Mouse (Mus musculus) kidney, postnatal 10 days (tissue): ENCODE measurements around the gene Gm49322.

Experiments
- DNase-seq: peaks from one replicate; pipeline ENCODE4 v3.0.0; 2021; ENCODE audit warnings: mixed read lengths

Gm49322 gene

DNA sequence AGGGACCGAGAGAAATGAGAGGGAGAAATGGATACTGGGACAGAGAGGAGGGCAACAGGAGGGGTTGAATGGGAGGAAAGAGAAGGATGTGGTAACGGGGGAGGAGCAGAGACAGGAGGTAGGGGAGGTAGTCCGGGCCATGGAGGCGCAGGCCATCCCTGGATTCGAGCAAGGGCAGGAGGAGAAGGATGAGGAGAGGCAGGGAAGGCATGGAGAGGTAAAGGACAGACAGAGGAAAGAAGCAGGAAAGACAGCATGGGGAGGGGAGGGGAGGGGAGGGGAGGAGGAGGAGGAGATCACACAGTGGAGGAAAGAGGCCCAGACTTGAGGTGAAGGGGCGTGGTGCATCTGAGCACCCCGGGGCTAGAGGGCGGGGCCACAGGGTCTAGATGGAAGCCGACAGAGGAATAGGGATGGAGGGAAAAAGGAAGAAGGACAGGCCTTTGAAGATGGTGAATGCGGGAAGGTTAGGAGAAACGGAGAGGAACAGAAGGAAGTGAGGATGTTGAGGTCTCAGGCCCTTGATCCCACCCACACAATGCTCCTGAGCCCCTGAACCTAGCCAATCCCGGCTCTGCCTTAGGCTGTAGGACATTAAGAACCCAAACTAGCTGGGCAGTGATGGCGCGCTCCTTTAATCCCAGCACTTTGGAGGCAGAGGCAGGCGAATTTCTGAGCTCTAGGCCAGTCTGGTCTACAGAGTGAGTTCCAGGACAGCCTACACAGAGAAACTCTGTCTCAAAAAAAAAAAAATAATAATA, 51.2 kb downstream of the Gm49322 start, which contains the start of gene Btbd2:
TSS of gene Btbd2 (minus strand) at position 209 of the 761 bp plus-strand sequence.
- no peak for DNase-seq

DNA sequence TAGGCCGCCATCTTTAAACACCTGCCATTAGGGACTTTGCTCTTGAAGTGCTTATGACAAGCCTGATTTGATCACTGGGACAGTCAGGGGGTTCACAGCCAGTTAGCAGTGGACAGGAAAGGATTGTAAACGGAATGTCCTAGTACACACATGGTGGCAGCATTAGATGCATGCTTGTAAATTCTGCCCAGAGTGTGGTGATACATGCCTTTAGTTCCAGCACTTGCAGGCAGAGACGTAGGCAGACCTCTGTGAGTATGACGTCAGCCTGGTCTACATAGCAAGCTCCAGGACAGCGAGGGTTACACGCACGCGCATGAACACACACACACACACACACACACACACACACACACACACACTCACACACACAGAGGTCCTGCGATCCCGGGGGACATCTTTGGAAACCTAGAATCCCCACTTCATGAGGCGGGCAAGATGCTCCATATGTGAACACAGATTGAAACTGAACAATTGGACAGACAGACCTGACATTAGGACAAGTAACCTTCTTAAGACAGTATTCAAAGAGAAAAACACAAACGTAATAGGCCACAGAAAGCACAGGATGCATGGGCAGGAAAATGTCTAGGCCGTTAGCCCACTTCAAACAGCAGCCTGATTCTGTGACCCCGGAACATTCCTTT, 52.5 kb downstream of the Gm49322 start:
- DNase-seq = no peak

DNA sequence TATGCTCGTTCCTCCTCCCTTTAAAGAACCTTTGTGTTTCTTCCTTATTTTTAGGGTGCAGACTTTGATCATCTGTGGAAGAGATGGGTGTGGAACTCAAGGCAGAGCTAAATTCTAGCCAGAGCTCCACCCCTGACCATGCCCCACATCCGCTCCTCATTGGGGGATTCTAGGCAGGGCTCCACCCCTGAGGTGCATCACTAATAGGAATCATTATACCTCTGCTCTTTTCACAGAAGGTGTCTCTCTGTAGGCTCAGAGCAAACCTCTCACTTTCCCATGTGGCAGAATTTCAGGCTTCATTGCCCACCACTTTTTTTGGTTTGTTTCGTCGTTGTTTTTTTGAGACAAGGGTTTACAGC, 53.0 kb downstream of the Gm49322 start:
- DNase-seq = no peak

DNA sequence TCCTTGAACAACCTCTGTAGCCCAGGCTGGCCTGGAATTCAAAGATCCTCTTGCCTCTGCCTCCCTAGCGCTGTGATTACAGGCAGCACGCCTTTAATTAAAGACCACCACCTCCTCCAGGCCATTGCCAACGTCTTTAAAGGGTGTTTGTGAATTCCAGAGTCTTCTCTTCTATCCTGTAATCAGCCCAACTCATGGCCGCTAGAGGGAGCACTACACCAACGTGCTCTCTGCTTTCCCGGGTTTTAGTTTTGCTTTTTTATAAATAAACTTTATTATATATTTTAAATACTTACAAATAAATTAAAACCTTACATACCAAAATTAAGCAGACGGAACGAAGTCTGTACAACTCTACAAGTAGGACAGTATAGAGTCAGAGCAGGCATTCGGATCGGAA, 53.4 kb downstream of the Gm49322 start:
- DNase-seq = peak; percentile 92

DNA sequence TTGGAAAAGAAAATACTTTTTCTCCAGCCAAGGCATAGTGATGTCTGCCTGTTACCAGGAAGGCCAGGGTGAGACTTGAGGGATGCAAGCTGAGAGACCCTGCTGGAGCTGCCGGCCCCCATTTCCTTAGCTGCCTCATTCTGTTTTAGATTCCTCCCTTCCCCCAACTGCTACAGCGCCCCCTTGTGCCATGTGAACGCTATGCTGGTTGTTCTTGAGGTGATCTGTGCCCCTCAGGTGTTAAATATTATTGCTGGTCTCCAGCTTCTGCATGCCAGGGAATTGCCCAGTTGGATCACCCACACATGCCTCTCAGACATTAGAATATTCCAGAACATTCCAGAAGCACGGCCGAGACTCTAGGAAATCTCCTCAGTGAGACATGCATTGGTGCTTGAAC, 55.3 kb downstream of the Gm49322 start:
- peak; percentile 80 for DNase-seq

DNA sequence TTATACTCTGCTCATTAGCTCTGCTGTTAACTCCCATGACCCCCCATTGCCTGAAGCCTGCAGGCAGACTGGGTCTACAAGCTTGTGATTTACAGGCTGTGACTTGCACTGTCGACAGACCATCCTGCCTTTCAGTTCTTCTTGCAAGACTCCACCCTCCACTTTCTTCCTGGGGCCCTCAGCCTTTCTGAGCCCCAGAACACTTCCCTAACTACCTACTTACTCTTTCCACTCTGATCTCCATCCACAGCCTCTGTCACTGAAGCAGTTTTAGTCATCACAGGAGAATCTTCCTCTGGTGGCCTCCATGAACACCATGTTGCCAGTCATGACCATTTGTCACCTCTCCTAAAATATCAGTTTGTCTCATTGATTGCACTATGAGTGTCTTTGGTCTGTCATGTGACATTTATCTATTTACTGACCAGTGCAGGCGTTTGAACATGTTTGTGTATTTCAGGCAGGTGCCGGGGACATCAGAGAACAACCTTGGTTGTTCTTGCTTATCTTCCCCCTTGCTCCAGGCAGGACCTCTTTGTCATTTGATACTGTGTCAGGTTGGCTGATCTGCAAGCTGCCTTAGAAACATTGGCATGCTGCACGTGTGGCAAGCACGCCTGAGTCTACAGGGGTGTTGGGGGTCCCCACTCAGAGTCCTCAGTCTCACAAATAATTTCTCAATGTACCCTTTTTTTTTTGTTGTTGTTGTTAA, 57.8 kb downstream of the Gm49322 start:
- DNase-seq = no peak

DNA sequence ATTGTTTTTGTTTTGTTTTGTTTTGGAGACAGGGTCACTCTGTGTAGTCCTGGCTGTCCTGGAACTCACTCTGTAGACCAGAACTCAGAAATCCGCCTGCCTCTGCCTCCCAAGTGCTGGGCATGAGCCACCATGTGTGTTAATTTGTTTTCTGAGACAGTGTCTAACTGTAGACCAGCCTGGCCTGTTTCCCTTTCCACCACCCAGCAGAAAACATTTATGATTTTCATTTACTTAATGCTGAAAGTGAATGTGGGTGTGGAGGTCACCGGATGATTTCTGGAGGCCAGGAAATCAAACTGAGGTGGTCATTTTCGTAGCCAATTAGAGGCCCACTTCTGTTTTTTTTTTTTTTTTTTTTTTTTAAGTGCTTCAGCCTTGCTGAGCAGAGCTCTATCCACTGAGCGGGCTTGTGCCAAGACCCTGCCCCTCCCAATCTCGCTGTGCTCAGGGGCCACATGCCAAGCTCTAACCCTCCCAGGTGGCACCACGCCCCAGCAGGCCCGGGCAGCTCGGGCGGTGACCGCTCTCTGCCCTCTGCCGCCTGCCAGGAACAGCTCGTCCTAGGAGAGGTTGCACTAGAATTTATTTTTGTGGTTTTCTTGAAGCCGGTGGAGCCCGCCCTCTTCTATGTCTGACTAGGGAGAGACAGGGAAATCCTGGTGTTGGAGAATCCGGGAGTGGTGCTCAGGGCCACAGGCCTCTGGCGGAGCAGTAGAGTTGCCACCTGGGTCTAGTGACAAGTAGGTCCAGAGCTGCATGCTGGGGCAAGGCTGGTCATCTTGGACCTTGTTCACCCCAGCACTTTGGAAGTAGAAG, 58.6 kb downstream of the Gm49322 start:
- DNase-seq = peak; percentile 89

DNA sequence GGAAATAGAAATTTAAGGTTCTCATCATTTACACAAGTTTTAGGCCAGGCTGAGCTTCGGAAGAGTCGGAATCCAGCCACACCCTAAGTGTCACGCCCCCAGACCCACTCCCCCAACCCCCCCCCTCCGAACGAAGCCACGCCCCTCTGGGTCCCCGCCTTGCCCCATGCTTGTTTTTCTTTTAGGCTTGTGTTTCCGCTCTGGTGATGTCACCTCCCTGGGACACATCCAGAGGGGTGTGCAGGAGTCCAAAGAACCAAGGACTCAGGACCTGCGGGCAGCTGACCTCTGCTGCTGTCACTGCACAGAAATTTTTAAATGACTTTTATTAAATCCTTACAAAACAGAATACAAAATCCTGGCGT, 59.2 kb downstream of the Gm49322 start:
- DNase-seq = peak; percentile 85
